Mouse (Mus musculus) gastrocnemius, postnatal 4 days (tissue): ENCODE results near the gene Immp2l. TPM values are rescaled to one million over a fixed set of nuclear protein-coding genes. Genes with fewer than 3 reads are reported as not detected.
A peak's percentile ranks its signal among the peaks of the same experiment; 100 is the strongest.

Source experiments
- DNase-seq, 2 experiments: peaks; one replicate each; pipeline ENCODE4 v3.0.0; 2021 to 2022; ENCODE audit warnings: low spot score in 2 of 2, mixed read lengths in 2 of 2
- total RNA-seq, 2 experiments: library from RNA; stranded (reverse); gene quantifications; 2 replicates each; pipeline ENCODE4 v1.2.3; 2021

Immp2l gene
- total RNA-seq, 2 experiments from 2014 or later: 8.1 to 11.5 TPM

DNA sequence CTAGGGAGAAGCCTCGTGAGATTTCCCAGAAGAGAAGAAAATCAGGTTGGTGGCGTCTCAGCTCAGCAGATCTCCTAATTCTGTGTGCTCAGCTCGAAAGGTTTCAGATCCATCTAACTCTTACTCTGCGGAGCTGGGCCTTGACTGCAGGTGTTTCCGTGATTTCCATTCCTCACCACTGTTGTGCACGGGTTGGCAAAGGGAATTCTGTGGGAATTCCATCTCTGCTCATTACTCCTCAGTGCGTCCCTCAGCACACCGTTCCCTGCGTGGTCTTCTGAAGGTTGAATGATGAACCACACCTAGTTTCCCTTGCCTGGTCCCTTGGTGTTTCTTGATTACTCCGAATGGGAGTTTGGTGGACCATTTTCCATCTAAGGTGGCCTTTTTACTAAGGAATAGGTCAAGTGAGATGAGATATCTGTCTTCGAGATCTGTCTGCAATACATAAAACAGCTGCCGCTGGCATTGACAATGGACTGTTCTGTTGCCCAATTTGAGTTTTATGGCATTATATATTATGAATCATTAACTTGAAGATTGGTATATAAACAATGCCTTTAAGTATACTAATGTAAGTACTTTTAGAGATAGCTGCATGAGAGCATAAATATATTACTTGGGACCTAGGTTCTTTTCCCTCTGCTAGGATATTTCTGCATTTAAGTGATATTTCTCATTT lies 23.3 kb downstream of the Immp2l start:
- no peak for DNase-seq

DNA sequence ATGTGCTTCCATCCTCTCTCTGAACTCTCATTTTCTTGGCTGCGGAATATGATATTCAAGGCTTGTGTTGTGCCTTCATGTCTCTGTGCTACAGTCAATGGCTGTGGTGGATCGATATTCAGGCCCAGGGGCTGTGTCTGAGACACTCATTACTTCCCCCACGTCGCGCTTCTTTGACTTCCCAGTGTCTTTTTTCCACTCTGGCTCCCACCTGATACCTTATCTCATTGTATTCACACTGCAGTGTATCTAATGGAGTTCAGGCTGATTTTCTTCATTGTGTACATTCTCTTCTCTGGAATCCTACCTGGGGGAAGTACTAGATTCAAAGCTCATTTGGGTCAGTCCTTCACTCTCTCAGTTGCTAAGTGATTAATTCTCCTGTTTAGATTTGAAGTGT lies 27.1 kb downstream of the Immp2l start:
- no peak for DNase-seq

DNA sequence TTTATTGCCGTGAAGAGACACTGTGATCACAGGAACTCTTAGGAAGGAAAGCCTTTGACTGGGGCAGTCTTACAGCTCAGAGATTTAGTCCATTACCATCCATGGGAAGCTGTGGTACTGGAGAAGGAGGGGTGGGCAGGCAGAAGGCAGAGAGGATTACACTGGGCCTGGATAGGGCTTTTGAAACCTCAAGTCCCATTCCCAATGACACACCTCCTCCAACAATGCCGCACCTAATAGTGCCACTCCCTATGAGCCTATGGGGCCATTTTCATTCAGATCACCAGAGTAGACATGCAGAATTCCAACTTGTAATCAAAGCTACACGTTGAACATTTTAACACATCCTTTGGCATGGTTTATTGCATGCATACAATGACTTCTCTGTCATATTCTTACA lies 29.0 kb downstream of the Immp2l start:
- no peak for DNase-seq

DNA sequence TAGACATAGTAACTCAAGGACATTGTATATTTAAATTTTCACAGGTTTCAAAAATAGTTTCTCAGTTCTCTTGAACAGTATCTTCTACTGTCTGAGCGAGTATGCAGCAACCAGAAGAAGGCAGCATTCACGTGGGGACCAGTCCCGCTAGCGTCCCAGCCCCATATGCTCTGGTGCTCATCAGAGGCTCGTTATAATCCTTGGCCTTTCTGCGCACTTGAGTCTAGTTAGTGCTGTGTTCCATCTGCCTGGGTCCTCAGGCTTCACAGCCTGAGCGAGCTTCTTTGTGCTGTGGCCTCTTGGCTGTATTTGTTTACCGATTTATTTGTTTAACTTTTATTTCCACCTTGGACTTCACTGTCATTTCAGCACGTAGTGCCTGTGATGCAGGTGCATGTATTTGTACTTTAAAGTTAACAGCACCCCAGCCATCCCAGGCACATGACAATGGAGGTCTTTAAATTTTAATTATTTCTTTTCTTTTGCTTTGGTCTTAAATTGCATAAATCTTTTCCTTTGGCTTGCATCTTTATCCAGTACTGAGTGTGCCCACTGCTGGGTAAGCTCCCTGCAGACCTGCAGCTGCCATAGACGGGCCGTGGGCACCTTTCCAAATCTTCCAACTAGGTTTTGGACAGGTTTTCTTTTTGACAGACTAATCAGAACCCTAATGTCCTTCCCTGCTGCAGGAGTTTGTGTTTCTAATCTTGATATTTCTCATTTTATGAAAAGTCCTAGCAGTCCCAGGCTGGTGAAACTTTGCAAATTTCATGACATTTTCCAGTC lies 30.3 kb downstream of the Immp2l start:
- no peak for DNase-seq

DNA sequence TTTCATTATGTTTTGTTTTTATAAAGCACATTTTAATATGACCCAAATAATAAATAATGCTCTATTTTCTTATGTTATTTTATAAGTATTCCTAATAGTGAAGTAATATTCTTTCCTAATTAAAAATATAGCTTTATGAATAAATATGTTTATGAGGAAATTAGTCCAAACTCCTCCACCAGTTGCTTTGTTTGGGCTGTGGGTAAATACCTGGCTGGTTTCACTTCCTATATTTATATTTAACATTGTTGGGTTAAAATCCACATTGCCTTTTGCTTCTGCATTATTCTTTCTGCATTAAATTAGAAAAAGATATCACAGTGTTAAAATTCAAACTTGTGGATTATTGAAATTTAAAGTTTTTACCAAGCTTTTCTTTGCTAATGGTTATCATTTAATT lies 32.1 kb downstream of the Immp2l start:
- no peak for DNase-seq

DNA sequence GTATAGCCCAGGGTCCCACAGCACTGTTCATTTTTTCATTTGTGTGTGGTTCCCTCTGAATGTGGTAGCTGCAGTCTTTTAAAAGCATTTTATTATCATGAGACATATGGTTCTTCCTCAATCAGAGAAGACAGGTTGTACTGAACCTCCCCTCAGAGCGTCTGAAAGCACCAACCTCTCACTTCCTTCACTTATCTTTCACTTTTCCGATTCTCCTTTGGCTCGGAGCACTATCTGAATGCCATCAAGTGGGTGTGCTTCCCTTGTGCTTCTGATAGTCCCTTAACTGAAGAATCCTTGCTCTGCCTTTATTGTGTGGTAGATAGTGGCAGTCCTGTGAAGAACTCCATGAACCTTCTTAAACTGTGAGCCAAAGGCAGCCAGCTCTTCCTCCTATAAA lies 39.4 kb downstream of the Immp2l start:
- DNase-seq: no peak

DNA sequence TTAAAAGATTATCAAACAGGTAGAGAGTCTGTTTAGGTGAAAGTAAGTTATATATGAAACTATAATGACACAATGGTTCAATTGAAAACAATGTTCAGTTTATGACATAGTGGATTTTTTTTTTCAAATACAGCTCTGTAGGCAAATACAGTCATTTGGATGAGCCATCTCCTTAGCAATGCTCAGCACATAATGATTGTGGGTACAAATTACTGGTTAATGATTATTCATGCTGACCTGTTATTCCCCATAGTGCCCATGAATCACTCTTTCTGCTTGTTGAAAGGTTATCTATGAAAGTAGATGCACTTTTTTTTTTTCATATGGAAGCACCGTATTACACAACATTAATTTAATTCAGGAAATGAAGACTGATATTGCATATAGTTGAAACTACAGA lies 58.0 kb downstream of the Immp2l start:
- DNase-seq: no peak

DNA sequence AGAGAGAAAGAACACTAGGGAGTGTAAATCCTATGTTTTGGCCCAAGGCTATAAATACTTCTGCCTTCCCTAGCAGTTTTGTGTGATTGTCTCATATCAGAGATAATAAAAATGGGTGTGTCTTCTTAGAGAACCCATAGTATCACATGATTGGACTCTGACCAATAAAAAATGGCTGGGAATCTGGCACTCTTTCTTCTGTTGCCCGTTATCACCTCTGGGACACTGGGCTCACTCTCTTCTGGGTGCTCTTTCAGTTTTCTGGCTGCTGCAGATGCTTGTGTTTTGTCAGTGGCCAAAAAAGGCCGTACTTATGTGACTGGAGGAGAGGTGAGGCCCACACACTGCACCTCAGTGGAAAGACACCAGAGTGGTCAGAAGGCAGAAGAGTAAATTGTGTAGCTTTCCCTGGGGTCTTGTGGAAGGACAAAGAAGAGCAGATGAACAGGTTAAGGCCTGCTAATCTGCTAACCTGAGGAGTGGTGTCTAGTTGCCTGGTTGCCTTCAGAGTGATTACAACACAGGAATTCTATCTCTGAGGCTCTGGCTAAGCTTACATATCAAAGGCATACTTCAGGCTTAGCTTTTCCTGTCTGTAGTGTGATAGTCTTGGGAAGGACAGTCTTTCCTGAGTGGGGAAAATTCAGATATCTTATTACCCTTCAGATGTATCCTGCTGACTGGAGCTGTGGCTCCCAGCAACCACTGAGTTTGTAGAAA lies 60.6 kb downstream of the Immp2l start:
- DNase-seq: no peak

DNA sequence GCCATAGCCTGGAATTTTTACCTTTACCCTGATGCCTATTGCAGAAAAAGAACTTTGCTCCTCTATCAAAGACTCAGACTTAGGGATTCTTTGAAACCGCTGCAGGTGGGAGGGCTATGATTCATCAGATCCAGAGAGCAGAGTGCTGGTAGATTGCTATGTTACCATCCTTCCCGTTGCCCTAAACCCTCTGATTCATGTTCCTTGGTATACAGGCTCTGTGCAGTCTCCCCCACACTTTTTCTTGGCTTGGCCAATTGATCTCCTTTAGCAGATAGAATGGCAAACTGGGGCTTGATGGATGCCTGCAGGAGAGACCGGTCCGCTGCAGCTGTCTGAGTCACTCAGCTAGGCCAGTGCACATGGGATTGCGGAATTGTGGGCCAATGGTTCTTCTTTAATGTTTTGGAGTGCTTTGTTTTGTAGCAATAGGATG lies 66.1 kb downstream of the Immp2l start:
- no peak for DNase-seq

DNA sequence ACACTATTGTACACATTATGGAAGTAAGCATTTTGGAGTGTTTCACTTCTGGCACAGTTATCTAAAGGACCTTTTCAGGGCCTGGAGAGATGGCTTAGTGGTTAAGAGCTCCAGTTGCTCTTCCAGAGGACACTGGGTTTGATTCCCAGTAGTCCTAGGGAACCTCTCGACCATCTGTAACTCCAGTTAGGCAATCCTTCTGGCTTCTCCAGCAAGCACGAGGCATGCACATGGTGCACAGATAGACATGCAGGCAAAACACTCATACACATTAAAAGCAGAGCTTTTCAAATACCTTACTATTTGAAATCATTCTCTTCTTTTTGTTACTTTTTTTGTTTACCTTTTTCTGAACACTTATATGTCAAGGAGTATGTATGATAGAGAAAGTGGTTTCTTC lies 66.9 kb downstream of the Immp2l start:
- no peak for DNase-seq

DNA sequence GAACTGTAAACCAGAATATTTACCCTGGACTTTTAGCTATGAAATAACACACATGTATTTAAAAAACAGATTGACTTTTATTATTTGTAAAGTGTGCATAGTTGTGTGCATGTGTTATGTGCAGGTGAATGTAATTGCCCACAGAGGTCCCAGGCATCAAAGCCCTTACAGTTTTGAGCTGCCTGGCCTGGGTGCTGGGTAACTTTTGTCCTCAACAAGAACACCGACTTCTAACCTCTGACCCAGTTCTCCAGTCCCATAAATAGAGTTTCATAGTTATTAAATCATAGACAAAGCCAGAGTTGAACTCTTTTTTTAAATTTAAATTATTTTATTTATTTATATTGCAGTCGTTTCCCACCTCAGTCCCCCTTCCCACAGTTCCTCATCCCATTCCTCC lies 67.4 kb downstream of the Immp2l start:
- no peak for DNase-seq

DNA sequence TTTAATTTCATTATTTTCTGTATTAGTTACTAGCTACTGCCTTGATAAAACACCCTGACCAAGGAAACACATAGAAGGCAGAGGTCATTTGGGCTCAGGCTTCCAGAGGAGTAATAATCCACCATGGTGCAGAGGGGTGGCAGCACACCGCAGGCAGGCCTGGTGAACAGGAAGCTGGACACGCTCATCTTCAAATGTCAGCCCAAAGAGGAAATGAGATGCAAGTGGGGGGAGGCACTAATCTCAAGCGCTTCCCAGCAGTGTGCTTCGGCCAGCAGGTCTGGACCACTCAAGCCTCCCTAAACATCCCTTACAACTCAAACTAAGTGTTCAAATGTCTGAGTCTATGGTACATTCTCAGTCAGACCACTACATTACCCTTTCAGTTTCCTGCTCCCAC lies 72.2 kb downstream of the Immp2l start:
- DNase-seq: no peak

DNA sequence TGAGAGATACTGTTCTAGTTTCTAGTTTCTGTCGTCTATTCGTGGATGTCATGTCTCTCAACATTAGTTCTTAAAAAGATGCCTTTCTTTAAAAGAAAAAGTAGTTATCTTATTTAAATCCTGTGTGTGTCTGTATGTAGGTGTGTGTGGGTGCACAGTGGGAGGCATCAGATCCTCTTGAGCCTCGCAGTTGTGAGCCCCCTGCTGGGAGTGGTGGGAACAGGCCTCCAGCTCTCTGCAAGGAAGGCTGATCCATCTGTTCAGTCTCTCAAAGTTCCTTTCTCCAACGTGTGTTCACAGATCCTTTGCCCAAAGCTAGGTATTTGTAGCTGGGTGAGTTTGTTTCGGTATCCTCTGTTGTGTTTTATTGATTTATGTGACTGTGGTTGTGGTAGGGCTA lies 73.5 kb downstream of the Immp2l start:
- peak in 1 of 2 experiments; percentile 19 for DNase-seq

DNA sequence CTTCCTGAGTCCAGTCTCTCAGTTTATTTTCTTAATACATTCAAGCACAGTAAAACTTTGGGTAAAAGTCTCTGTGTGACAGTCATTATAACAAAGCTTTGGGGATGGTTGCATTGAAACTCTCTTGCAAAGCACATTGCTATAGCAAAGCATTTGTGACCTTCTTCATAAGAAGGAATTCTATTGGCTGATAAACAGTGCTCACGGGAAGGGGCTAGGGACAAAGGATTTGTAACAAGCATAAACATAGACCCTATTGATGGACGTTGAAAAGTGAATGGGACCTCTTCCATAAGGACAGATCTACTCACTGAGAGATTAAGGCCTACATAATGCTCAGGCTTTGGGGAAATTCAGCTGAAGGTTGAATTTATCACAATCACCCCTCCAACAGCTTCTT lies 85.1 kb downstream of the Immp2l start:
- no peak for DNase-seq

DNA sequence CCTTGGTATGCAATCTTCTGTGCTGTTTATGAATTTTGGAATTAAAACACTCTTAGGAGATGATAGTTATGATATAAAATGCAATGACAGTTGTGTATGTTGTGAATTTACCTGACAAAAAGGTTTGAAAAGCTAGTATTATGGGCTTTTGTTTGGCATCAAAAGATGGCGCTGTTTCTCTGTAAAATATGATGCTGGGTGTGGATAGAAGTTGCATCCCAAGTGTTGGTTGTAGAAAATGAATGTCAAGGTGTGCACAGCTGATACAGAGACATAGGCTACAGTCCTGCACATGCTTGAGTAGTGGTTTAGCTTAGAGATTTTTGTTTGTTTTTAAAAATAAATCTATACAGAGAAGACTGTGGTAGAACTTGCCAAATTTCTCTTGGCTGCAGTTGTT lies 87.6 kb downstream of the Immp2l start:
- DNase-seq: no peak

DNA sequence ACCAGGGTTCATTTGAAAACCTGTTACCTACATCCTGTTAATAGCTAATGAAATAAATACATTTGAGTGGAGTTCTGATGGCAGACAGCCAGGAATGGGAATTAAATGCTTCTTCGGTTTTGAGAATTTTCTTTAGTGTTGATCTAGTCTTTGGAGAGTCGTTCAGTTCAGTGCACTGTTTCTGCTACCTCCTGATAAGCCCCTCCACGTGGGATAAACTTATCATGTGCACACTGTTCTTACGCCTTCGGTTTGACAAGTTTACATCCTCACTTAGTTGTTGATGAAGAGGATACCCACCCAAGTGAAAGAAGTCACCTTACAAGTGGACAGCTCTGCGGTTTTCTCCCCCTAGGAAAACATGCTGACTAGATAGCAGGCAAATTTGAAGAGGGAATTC lies 88.2 kb downstream of the Immp2l start:
- DNase-seq: no peak

DNA sequence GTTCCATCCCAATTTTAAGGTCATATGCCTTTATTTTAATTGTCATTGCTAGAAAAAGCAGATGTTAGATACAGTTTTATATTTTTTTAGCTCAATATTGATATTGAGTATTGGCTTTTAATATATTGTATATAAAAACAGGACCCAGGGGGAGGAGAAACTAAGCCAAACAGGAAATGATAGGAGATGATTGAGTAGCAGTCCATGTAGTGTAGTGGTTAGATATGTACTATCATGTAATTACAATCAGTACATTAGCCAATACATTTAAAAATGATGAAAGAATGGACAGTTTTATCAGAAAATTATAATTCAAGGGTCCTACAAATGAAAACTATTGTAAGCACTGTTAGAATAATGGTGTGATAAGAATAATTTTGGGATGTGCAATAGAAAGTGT lies 94.5 kb downstream of the Immp2l start:
- DNase-seq: no peak

DNA sequence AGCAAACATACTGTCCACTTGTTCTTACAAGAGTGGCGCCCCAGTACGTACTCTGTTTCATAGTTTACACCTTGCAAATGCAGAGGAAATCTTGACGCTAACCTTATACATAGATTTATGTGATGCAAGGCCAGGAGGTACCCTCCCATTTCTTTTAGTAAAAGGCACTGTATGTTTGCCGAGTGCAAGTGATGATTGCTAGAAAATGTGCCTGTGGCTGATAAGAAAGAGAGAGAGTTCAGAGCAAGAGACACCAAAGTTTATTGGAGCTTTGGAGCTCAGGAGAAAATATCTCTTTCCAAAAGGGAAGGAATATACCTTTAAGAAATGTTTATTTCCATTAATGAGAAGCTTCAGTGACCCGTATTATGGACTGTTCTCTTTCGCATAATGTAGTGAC lies 95.8 kb downstream of the Immp2l start:
- DNase-seq: no peak

DNA sequence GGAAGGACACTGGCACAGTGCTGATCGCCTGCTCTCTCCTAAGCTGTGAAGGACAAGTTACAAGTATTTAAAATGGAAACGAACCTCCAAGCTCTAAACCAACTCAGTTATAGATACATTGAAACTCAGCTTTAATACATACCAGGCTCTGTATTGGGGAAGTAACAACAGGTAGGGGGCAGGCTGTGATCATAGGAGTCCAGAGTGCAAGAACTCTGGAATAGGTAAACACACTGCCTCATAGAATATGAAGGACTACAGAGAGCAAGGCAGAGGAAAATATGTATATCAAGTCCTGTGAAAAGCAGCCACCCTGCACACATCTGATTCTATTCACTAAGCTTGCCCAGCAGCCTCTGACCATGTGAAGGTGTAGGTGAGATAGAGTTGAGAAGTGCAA lies 99.3 kb downstream of the Immp2l start:
- no peak for DNase-seq

DNA sequence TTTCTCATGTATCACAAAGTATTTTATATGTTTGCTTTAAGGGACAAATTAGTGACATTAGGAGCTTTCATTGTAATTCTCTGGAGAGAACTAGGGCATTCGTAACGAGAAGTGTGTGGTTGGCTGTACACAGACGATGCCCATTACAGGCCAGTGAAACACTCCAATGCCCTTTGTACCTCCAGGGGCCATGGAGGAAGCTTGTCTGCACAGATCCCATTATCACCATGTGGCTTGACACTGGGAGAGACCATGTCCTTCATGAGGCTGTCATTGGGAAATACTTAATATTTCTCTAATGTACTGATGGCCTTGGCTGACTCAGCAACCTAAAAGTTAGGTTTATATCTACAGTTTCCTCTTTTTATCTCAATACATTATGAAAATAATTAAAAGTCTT lies 111.0 kb downstream of the Immp2l start:
- no peak for DNase-seq

DNA sequence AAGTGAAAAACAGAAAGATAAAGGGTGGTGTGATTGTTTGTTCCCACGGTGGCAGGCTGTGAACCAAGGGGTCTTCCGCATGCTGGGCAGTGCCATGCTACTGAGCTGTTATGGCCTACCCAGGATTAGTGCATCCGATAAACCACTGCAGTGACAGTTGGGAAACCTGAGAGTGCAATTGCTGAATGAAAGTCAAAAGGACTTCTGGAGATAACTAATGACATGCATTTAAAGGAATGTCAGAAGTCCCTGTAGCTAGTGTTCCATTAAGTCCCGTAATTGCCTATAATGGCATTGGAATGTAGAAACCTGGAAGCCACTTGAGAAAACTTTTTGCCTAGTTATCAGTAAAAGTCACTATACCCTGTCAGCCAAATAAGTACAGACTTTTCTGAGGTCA lies 135.7 kb downstream of the Immp2l start:
- DNase-seq: no peak

DNA sequence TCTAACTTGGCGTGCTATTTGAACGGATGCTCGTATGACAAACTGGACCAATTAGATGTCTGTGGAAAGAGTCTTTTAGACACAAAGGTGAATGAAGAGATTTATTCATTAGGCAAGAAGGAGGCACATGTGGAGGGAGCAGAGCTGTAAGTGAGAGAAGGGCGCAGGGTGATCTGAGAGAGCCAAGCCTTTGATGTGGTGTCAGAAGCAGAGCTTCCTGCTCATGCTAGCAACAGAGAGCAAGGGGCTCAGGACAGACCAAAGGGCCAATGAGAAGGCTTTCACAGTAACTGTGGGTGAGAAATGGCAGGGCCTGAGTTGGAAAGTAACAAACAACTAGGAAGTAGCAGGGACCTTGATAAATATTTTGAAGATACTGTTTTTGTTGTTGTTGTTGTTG lies 143.9 kb downstream of the Immp2l start:
- no peak for DNase-seq
